Mouse (Mus musculus) heart, adult 2 months (tissue): ENCODE data around the gene Top2b.

Source experiments
- CTCF ChIP-seq: fragments of 200-600 bp; IDR thresholded peaks from 2 replicates; pipeline ENCODE4 v1.8.1; 2022; ENCODE audit warnings: antibody characterized with exemption, mild to moderate bottlenecking, moderate library complexity
- EP300 ChIP-seq: fragments of 200-500 bp; IDR thresholded peaks from 2 replicates; pipeline ENCODE4 v1.6.1; 2011; ENCODE audit warnings: low read depth, low read length, control low read depth; ENCODE audit not compliant: insufficient read depth
- POLR2A ChIP-seq: fragments of 200-500 bp; IDR thresholded peaks from 2 replicates; pipeline ENCODE4 v1.6.1; 2011; ENCODE audit warnings: mild to moderate bottlenecking, low read depth, low read length, control low read depth; ENCODE audit not compliant: insufficient read depth

DNA sequence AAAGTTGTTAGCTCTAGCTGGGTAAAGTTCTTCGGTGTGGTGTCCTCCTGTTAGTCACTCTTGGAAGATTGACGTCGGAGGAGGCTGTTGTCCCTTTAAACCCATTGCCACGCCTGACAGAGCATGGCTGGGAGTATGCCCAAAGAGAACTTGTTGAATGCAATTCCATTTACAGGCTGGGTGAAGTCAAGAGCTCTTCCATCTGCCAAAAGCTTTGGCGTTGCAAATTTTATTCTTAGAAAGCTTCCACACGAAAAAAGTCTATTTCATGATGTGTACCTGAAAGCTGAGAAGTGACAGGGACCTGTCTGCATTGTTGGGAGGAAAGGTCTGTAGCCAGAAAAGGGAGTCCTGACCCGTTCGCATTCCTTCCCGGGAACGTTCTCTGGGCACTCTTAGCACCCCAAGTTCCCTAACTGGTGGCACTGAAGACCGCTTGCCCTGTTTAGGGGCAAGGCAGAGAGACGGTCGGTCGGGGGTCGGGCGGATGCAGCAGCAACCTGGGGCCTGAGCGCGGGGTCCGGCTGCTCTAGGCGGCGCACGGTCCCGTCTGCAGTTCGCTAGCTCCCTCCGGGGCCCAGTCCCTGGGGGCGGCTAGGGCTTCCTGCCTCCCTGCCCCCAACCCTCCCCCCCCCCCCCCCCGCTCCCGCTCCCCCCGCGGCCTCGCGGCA, 683 bp upstream of the Top2b start:
- peak; percentile 29 for TF ChIP-seq CTCF
- TF ChIP-seq EP300: no peak
- no peak for TF ChIP-seq POLR2A
